Mouse (Mus musculus) liver, adult 2 months (tissue): ENCODE results near the gene Rrn3.
"Not testable (repeated sequence)": the region's sequence is repeated elsewhere in the genome, so short reads cannot be mapped to it uniquely, and the experiment has no call there.

Experiments
- CTCF ChIP-seq: fragments of 200-500 bp; IDR thresholded peaks from 2 replicates; pipeline ENCODE4 v1.5.1; 2011; ENCODE audit warnings: low read depth, low read length, control low read depth
- POLR2A ChIP-seq: fragments of 200-500 bp; IDR thresholded peaks from 2 replicates; pipeline ENCODE4 v1.6.1; 2011; ENCODE audit warnings: low read length, control low read depth; ENCODE audit not compliant: insufficient read depth; ENCODE audit errors: extremely low read depth

DNA sequence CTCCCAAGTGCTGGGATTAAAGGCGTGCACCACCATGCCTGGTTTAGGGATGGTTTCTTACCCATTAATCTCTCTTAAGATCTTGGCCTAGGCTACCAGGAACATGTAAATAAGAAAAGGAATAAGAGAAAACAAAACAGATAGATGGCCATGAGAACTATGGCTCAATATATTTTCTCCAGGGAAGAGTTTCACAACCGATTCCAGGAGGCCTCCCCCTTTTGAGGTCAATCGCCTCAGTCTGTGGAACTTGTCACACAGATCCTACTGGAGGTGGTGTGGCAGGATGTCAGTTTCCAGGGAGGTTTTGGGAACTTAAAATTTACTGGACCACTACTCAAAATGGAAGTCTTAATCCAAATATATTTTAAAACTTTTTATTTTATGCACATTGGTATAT, 5.9 kb upstream of the Rrn3 start:
- not testable (repeated sequence) for TF ChIP-seq CTCF, POLR2A
